20 mouse cellular contexts compared by ENCODE assay signal in genomic region chr10:114137095-114137494, GRCm38 (mm10).
"Had no signal": no experiment of that assay in that cellular context is flagged by ENCODE, and none has a peak within 500 bp of the region (broad histone marks: within the 10 kb centered on the region; RNA-seq: fewer than 3 reads in every experiment).

No protein-coding gene starts in this region.

- ATAC-seq: intestine, embryonic 16.5 days; liver, embryonic 12.5 days had no signal

- DNase-seq: kidney, adult 18-20 months; kidney, adult 9 months; kidney, postnatal 14 days; kidney, postnatal 4 days; liver; lung, adult 18-20 months; lung, postnatal 10 days; lung, postnatal 36 days; right cerebral cortex, adult 18-20 months; right cerebral cortex, postnatal 14 days; right cerebral cortex, postnatal 4 days; thymus, postnatal 25 days had no signal

- H3K9me3 ChIP-seq: limb, embryonic 10.5 days; limb, embryonic 13.5 days; liver, embryonic 12.5 days; liver, embryonic 15.5 days; lung, embryonic 15.5 days; stomach, embryonic 15.5 days had no signal

- H3K4me1 ChIP-seq: limb, embryonic 10.5 days; limb, embryonic 13.5 days; liver, embryonic 12.5 days; liver, embryonic 15.5 days; lung, embryonic 15.5 days; megakaryocyte, embryonic 14.5 days; stomach, embryonic 15.5 days had no signal

- H3K27me3 ChIP-seq: limb, embryonic 13.5 days; liver, embryonic 12.5 days; liver, embryonic 15.5 days; lung, embryonic 15.5 days; megakaryocyte, embryonic 14.5 days; stomach, embryonic 15.5 days had no signal

- H3K4me3 ChIP-seq: limb, embryonic 10.5 days; limb, embryonic 13.5 days; liver, embryonic 12.5 days; liver, embryonic 15.5 days; lung, embryonic 15.5 days; megakaryocyte, embryonic 14.5 days; stomach, embryonic 15.5 days had no signal

- H3K36me3 ChIP-seq: limb, embryonic 10.5 days; limb, embryonic 13.5 days; liver, embryonic 12.5 days; liver, embryonic 15.5 days; lung, embryonic 15.5 days; stomach, embryonic 15.5 days had no signal

- H3K27ac ChIP-seq: limb, embryonic 10.5 days; limb, embryonic 13.5 days; liver, embryonic 12.5 days; liver, embryonic 15.5 days; lung, embryonic 15.5 days; stomach, embryonic 15.5 days had no signal

- H3K9ac ChIP-seq: limb, embryonic 13.5 days; liver, embryonic 12.5 days; liver, embryonic 15.5 days; lung, embryonic 15.5 days; stomach, embryonic 15.5 days had no signal

- H3K4me2 ChIP-seq: limb, embryonic 13.5 days; liver, embryonic 12.5 days; liver, embryonic 15.5 days; lung, embryonic 15.5 days; stomach, embryonic 15.5 days had no signal
